ENCODE assay signal across 8 mouse cellular contexts in genomic region chr4:136260491-136261180, GRCm38 (mm10). TPM values are rescaled to one million over a fixed set of nuclear protein-coding genes. Genes with fewer than 3 reads are reported as not detected.
A peak's percentile ranks its signal among the peaks of the same experiment; 100 is the strongest.
DNase-seq lines count a peak whose midpoint lies in the region; ATAC-seq and TF ChIP-seq lines count a peak whose summit lies in the region.

No protein-coding gene starts in this region.

- H3K36me3 ChIP-seq in forebrain, postnatal 0 days (ENCODE audit: insufficient read depth) = no peaks in the 10 kb centered on the region
- no peaks in the 10 kb centered on the region for H3K36me3 ChIP-seq in midbrain, embryonic 11.5 days (ENCODE audit: control insufficient read depth, insufficient read depth, low read length)

- H3K4me1 ChIP-seq in forebrain, postnatal 0 days (ENCODE audit: insufficient read depth) = no peaks in the 10 kb centered on the region
- peaks cover 5% of the 10 kb centered on the region; the same call in 1 of the 2 replicates for H3K4me1 ChIP-seq in midbrain, embryonic 11.5 days (ENCODE audit: control insufficient read depth, insufficient read depth, low read length)

- 36% methylated on average over 10 of the region's 10 CpGs for WGBS in forebrain, postnatal 0 days
- WGBS in midbrain, embryonic 11.5 days = 43% methylated on average over 10 of the region's 10 CpGs

- intact Hi-C loops in left cerebral cortex, adult 2 months (cut with DNase I) = loop anchor here (5.0 kb wide), 2 partner anchors 62 to 362 kb away; partner anchors contain the start of gene Lactbl1

- H3K4me2 ChIP-seq in forebrain, postnatal 0 days (ENCODE audit: low read depth) = no peak overlapping the region
- H3K4me2 ChIP-seq in midbrain, embryonic 11.5 days = no peak overlapping the region

- no peaks in the 10 kb centered on the region for H3K9me3 ChIP-seq in forebrain, postnatal 0 days (ENCODE audit: low read length)
- no peaks in the 10 kb centered on the region for H3K9me3 ChIP-seq in midbrain, embryonic 11.5 days (ENCODE audit: control insufficient read depth, low read length)

- peak; percentile 80 for DNase-seq in Muller cell, postnatal 12 days (ENCODE audit: inconsistent ontology term)
- DNase-seq in c-Kit-positive CD71-positive TER-119-positive erythroid progenitor cells, embryonic 14.5 days (ENCODE audit: low spot score) = peak; percentile 64
- peak; percentile 92 for DNase-seq in forebrain, postnatal 0 days
- peak; percentile 73 to 82 for DNase-seq in left cerebral cortex, adult 2 months (ENCODE audit: extremely low spot score in 1 of 2, low spot score in 2 of 2)
- DNase-seq in midbrain, embryonic 11.5 days (ENCODE audit: low spot score, missing footprints) = peak; percentile 98
- peak; percentile 88 for DNase-seq in skeletal muscle tissue, adult 2 months (ENCODE audit: low read depth, low spot score)

- H3K9ac ChIP-seq in forebrain, postnatal 0 days = no peak overlapping the region
- H3K9ac ChIP-seq in midbrain, embryonic 11.5 days (ENCODE audit: low read length) = 0 out of 2 replicates have a peak overlapping the region, but pooled peaks have one; percentile 1

- no peak overlapping the region for H3K4me3 ChIP-seq in forebrain, postnatal 0 days (ENCODE audit: low read depth, low read length)
- no peak overlapping the region for H3K4me3 ChIP-seq in left cerebral cortex, adult 2 months
- no peak overlapping the region for H3K4me3 ChIP-seq in midbrain, embryonic 11.5 days (ENCODE audit: low read depth, low read length)

- no peak overlapping the region for H3K27ac ChIP-seq in forebrain, postnatal 0 days (ENCODE audit: low read depth, low read length)
- no peak overlapping the region for H3K27ac ChIP-seq in left cerebral cortex, adult 2 months
- H3K27ac ChIP-seq in midbrain, embryonic 11.5 days (ENCODE audit: low read depth, low read length) = no peak overlapping the region

- ATAC-seq in forebrain, postnatal 0 days = peak; percentile 85
- peak; percentile 62 to 70; a peak in 3 of 4 replicates for ATAC-seq in hematopoietic stem cell, adult 5-6 weeks (replicated peaks in 1 of 2; ENCODE audit: insufficient read depth in 1 of 2, low FRiP score in 2 of 2, low TSS enrichment in 1 of 2, low read depth in 1 of 2, poor library complexity in 2 of 2, severe bottlenecking in 2 of 2)
- peak; percentile 54; the same call in 1 of the 2 replicates for ATAC-seq in midbrain, embryonic 11.5 days (ENCODE audit: low FRiP score)
- no peak for ATAC-seq in inflammation-experienced regulatory T-cells, adult 6 months

- peak; percentile 95 for TF ChIP-seq CTCF in forebrain, postnatal 0 days (IDR thresholded peaks at IDR 0.05; ENCODE audit: low read depth)
- peak; percentile 62 for TF ChIP-seq CTCF in left cerebral cortex, adult 2 months (IDR thresholded peaks at IDR 0.05)

- H3K27me3 ChIP-seq in forebrain, postnatal 0 days (ENCODE audit: insufficient read depth, low read length) = no peaks in the 10 kb centered on the region
- no peaks in the 10 kb centered on the region for H3K27me3 ChIP-seq in midbrain, embryonic 11.5 days (ENCODE audit: control insufficient read depth, insufficient read depth, low read length)

RNA-seq across cellular contexts. Expression of gene Tcea3, which starts 13.1 kb away (rescaled TPM):
- 0.31 and 0.48 TPM in 2 replicates for total RNA-seq in forebrain, postnatal 0 days (2014; rRNA removed)
- 1.6 and 1.9 TPM in 2 replicates for polyA plus RNA-seq in forebrain, postnatal 0 days (2015; fragmentation: Nextera tagmentation; extraction: Ambion mirVana)
- total RNA-seq in hematopoietic stem cell, adult 5-6 weeks (2017) = 0.81 TPM in 1 of 2 replicates, not detected in the other
- under 1 TPM; 0.68 to 0.93 TPM for total RNA-seq in left cerebral cortex, adult 2 months (2021)
- polyA plus RNA-seq in midbrain, embryonic 11.5 days (2014; fragmentation: Nextera tagmentation; extraction: Ambion mirVana) = 1.5 and 1.7 TPM in 2 replicates
- polyA plus RNA-seq in inflammation-experienced regulatory T-cells, adult 6 months (2017; shearing (Covaris generic)) = under 1 TPM in 2 of 3 experiments, not detected in 1; 0.29 to 0.65 TPM

RNA-seq across cellular contexts. Expression of gene Zfp46, which starts 23.8 kb away (rescaled TPM):
- total RNA-seq in forebrain, postnatal 0 days (2014; rRNA removed) = 72.6 and 73.1 TPM in 2 replicates
- 23.6 and 31.0 TPM in 2 replicates for polyA plus RNA-seq in forebrain, postnatal 0 days (2015; fragmentation: Nextera tagmentation; extraction: Ambion mirVana)
- 10.0 and 12.6 TPM in 2 replicates for total RNA-seq in hematopoietic stem cell, adult 5-6 weeks (2017)
- total RNA-seq in left cerebral cortex, adult 2 months (2021) = 10 to 100 TPM; 53.5 to 54.9 TPM
- polyA plus RNA-seq in midbrain, embryonic 11.5 days (2014; fragmentation: Nextera tagmentation; extraction: Ambion mirVana) = 29.7 and 31.4 TPM in 2 replicates
- 10 to 100 TPM in 1 of 3 experiments, 1 to 10 TPM in 2; 6.2 to 10.4 (median 8.1) TPM for polyA plus RNA-seq in inflammation-experienced regulatory T-cells, adult 6 months (2017; shearing (Covaris generic))

RNA-seq across cellular contexts. Expression of gene Hnrnpr, which starts 50.1 kb away (rescaled TPM):
- total RNA-seq in forebrain, postnatal 0 days (2014; rRNA removed) = 162 and 169 TPM in 2 replicates
- 175 and 214 TPM in 2 replicates for polyA plus RNA-seq in forebrain, postnatal 0 days (2015; fragmentation: Nextera tagmentation; extraction: Ambion mirVana)
- 217 and 281 TPM in 2 replicates for total RNA-seq in hematopoietic stem cell, adult 5-6 weeks (2017)
- 10 to 100 TPM; 76.4 to 79.1 TPM for total RNA-seq in left cerebral cortex, adult 2 months (2021)
- polyA plus RNA-seq in midbrain, embryonic 11.5 days (2014; fragmentation: Nextera tagmentation; extraction: Ambion mirVana) = 193 and 196 TPM in 2 replicates
- 100 to 1,000 TPM in 1 of 3 experiments, 10 to 100 TPM in 2; 97.2 to 105 (median 98.5) TPM for polyA plus RNA-seq in inflammation-experienced regulatory T-cells, adult 6 months (2017; shearing (Covaris generic))

RNA-seq across cellular contexts. Expression of gene Asap3, which starts 54.5 kb away (rescaled TPM):
- total RNA-seq in forebrain, postnatal 0 days (2014; rRNA removed) = 3.5 and 3.8 TPM in 2 replicates
- polyA plus RNA-seq in forebrain, postnatal 0 days (2015; fragmentation: Nextera tagmentation; extraction: Ambion mirVana) = 2.0 and 2.5 TPM in 2 replicates
- total RNA-seq in hematopoietic stem cell, adult 5-6 weeks (2017) = 0.19 and 0.25 TPM in 2 replicates
- 1 to 10 TPM; 2.2 to 2.4 TPM for total RNA-seq in left cerebral cortex, adult 2 months (2021)
- 2.8 and 3.2 TPM in 2 replicates for polyA plus RNA-seq in midbrain, embryonic 11.5 days (2014; fragmentation: Nextera tagmentation; extraction: Ambion mirVana)
- polyA plus RNA-seq in inflammation-experienced regulatory T-cells, adult 6 months (2017; shearing (Covaris generic)) = under 1 TPM in 1 of 3 experiments, not detected in 2; 0.16 TPM
